Mouse (Mus musculus): ENCODE measurements around the gene Trim29. TPM values are rescaled to one million over a fixed set of nuclear protein-coding genes. Genes with fewer than 3 reads are reported as not detected.

The Trim29 gene
- total RNA-seq (2021) (under 1 TPM; 0.14 to 0.20 TPM), polyA plus RNA-seq (2012; rRNA removed) (0.10 and 0.37 TPM in 2 replicates)
- long read RNA-seq, result 0 reads

- DNase-seq, result no peak
Observed at GRCm38 (mm10) chr9:43310538-43310937, at the start of gene Trim29. TSS of gene Trim29 (plus strand) at chr9:43310848.

- no peak for DNase-seq
Observed at GRCm38 (mm10) chr9:43261124-43261907, 49.3 kb upstream of the Trim29 start.

GRCm38 (mm10) chr9:43261941-43262340, 48.7 kb upstream of the Trim29 start:
- DNase-seq, result no peak

- no peak for DNase-seq
Observed at GRCm38 (mm10) chr9:43262390-43262789, 48.3 kb upstream of the Trim29 start.

GRCm38 (mm10) chr9:43262811-43263550, 47.7 kb upstream of the Trim29 start:
- DNase-seq, result no peak

- DNase-seq, result peak; percentile 69
Observed at GRCm38 (mm10) chr9:43263946-43264451, 46.6 kb upstream of the Trim29 start.

- no peak for DNase-seq
Observed at GRCm38 (mm10) chr9:43265194-43265593, 45.5 kb upstream of the Trim29 start.

GRCm38 (mm10) chr9:43267357-43267756, 43.3 kb upstream of the Trim29 start:
- no peak for DNase-seq

- DNase-seq, result no peak
Observed at GRCm38 (mm10) chr9:43269166-43269565, 41.5 kb upstream of the Trim29 start.

- DNase-seq, result no peak
Observed at GRCm38 (mm10) chr9:43270723-43271252, 39.9 kb upstream of the Trim29 start.

GRCm38 (mm10) chr9:43271761-43272518, 38.7 kb upstream of the Trim29 start:
- no peak for DNase-seq

GRCm38 (mm10) chr9:43273735-43274134, 36.9 kb upstream of the Trim29 start:
- no peak for DNase-seq

GRCm38 (mm10) chr9:43284284-43284683, 26.4 kb upstream of the Trim29 start:
- DNase-seq, result peak; percentile 81

GRCm38 (mm10) chr9:43285281-43285680, 25.4 kb upstream of the Trim29 start:
- DNase-seq, result no peak

GRCm38 (mm10) chr9:43286870-43287269, 23.8 kb upstream of the Trim29 start:
- DNase-seq, result peak; percentile 65

- DNase-seq, result no peak
Observed at GRCm38 (mm10) chr9:43293058-43293457, 17.6 kb upstream of the Trim29 start.

- no peak for DNase-seq
Observed at GRCm38 (mm10) chr9:43300394-43300793, 10.3 kb upstream of the Trim29 start.

- no peak for DNase-seq
Observed at GRCm38 (mm10) chr9:43302989-43303388, 7.7 kb upstream of the Trim29 start.

GRCm38 (mm10) chr9:43305882-43306281, 4.8 kb upstream of the Trim29 start:
- DNase-seq, result no peak

GRCm38 (mm10) chr9:43309087-43309872, 1.4 kb upstream of the Trim29 start:
- DNase-seq, result no peak

- DNase-seq, result no peak
Observed at GRCm38 (mm10) chr9:43312190-43312589, 1.5 kb downstream of the Trim29 start.

Measured in adrenal gland, adult 2 months (tissue).